Mouse (Mus musculus) megakaryocyte-erythroid progenitor cell, adult 5-6 weeks (primary cell): ENCODE data around the gene 6030468B19Rik. TPM values are rescaled to one million over a fixed set of nuclear protein-coding genes. Genes with fewer than 3 reads are reported as not detected.
"Not testable (repeated sequence)": the region's sequence is repeated elsewhere in the genome, so short reads cannot be mapped to it uniquely, and the experiment has no call there.

Source experiments
- ATAC-seq: replicated peaks from 2 replicates; pipeline ENCODE4 v1.8.0; 2016; ENCODE audit warnings: mild to moderate bottlenecking, inconsistent platforms; ENCODE audit not compliant: severe bottlenecking, poor library complexity, low FRiP score, low TSS enrichment
- total RNA-seq, 2 experiments: library from RNA; stranded (forward) in 1 of 2; stranded (reverse) in 1 of 2; fragments of 200-1000, 215-1000 nt in 1 of 2; fragments of >200 nt in 1 of 2; fragmentation: Nextera tagmentation in 1 of 2; gene quantifications; 2 replicates each; pipeline ENCODE4 v1.2.3; 2014 to 2017

Gene 6030468B19Rik
- total RNA-seq, 2 experiments from 2014 or later = 4.2 to 5.8 TPM

- ATAC-seq = 0 out of 2 replicates have a peak, but pooled peaks have one; percentile 18
Observed at GRCm38 (mm10) chr11:117824060-117824969, 26.9 kb downstream of the 6030468B19Rik start.

- peak; percentile 32 for ATAC-seq
Observed at GRCm38 (mm10) chr11:117825333-117826101, 28.1 kb downstream of the 6030468B19Rik start, which contains the start of the genes Afmid and Tk1. Gene Afmid, plus strand, starts transcription at chr11:117825924. Gene Tk1, minus strand, starts transcription at chr11:117826092.

GRCm38 (mm10) chr11:117826164-117826563, 28.7 kb downstream of the 6030468B19Rik start:
- ATAC-seq = no peak

GRCm38 (mm10) chr11:117826916-117827315, 29.5 kb downstream of the 6030468B19Rik start:
- no peak for ATAC-seq

- ATAC-seq = no peak
Observed at GRCm38 (mm10) chr11:117827386-117827785, 29.9 kb downstream of the 6030468B19Rik start.

- ATAC-seq = no peak
Observed at GRCm38 (mm10) chr11:117828149-117828887, 30.9 kb downstream of the 6030468B19Rik start.

- peak; percentile 60 for ATAC-seq
Observed at GRCm38 (mm10) chr11:117828888-117829604, 31.6 kb downstream of the 6030468B19Rik start.

GRCm38 (mm10) chr11:117829671-117830215, 32.3 kb downstream of the 6030468B19Rik start:
- no peak for ATAC-seq

- peak; percentile 16 for ATAC-seq
Observed at GRCm38 (mm10) chr11:117830401-117830800, 32.9 kb downstream of the 6030468B19Rik start.

- peak; percentile 50 for ATAC-seq
Observed at GRCm38 (mm10) chr11:117832086-117832969, 34.9 kb downstream of the 6030468B19Rik start.

GRCm38 (mm10) chr11:117833509-117833908, 36.0 kb downstream of the 6030468B19Rik start:
- not testable (repeated sequence) for ATAC-seq

GRCm38 (mm10) chr11:117834086-117834485, 36.6 kb downstream of the 6030468B19Rik start:
- ATAC-seq = no peak

GRCm38 (mm10) chr11:117836306-117836705, 38.8 kb downstream of the 6030468B19Rik start:
- ATAC-seq = 0 out of 2 replicates have a peak, but pooled peaks have one; percentile 12

- peak; percentile 92 for ATAC-seq
Observed at GRCm38 (mm10) chr11:117838572-117838971, 41.1 kb downstream of the 6030468B19Rik start.

- ATAC-seq = peak; percentile 14; the same call in 1 of the 2 replicates
Observed at GRCm38 (mm10) chr11:117839021-117839420, 41.6 kb downstream of the 6030468B19Rik start.

- no peak for ATAC-seq
Observed at GRCm38 (mm10) chr11:117840910-117841309, 43.5 kb downstream of the 6030468B19Rik start.

GRCm38 (mm10) chr11:117843434-117843833, 46.0 kb downstream of the 6030468B19Rik start:
- no peak for ATAC-seq
